Mouse (Mus musculus) lung, postnatal 10 days (tissue): ENCODE data around the gene Map4k5.
A peak's percentile ranks its signal among the peaks of the same experiment; 100 is the strongest.

Experiments
- DNase-seq: peaks from one replicate; pipeline ENCODE4 v3.0.0; 2021

The Map4k5 gene

GRCm38 (mm10) chr12:69885170-69885923 is 7.7 kb downstream of the Map4k5 start:
- no peak for DNase-seq

GRCm38 (mm10) chr12:69884053-69884452 is 8.9 kb downstream of the Map4k5 start:
- DNase-seq, result no peak

- DNase-seq, result no peak
These were observed 11.6 kb downstream of the Map4k5 start for GRCm38 (mm10) chr12:69881198-69881905.

DNA sequence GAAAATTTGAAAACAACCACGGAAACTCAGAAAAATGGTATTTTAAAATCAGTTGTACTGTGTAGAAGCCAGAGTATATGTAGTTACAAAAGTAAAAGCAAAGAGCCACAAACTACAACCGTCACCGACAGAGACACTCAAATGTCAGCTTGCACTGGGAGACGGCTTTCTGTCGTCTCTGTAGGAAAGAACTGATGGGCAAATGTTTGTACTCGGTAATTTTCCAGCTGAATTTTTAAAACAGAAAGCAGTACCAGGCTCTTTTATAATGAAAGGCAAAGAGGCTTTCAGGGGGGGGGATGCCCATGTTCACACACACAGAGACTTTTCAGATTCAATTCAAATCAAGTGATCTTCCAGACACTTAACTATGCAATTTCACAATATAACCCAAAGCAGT is 13.3 kb downstream of the Map4k5 start:
- DNase-seq, result no peak

DNA sequence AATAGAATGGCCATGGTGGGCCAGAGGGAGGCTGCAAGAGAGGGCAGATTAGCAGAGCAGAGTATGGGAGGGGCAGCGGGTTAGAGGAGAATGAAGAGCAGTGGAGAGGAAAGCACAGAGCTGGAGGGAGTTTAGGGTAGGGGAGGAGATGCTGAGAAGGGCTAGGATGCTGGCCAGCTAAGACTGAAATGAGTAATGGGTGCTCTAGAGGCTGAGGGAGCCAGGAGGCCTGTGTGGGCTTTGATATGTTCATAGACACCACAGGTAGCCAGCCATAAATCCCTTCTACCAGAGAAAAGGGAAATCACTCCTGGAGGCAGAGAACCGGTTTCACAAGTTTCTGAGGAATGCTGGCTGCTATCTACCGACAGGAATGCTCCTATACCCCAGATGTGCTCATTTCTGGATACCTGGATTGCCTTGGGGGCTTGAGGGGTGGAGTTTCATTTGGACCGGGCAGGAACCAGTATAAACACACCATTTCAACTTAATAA is 13.8 kb downstream of the Map4k5 start:
- peak; percentile 28 for DNase-seq

GRCm38 (mm10) chr12:69877842-69878363 is 15.1 kb downstream of the Map4k5 start:
- DNase-seq, result no peak

- no peak for DNase-seq
These were observed 21.4 kb downstream of the Map4k5 start for GRCm38 (mm10) chr12:69871632-69872031.

GRCm38 (mm10) chr12:69867338-69867737 is 25.7 kb downstream of the Map4k5 start:
- DNase-seq, result no peak

- DNase-seq, result no peak
These were observed 28.8 kb downstream of the Map4k5 start for GRCm38 (mm10) chr12:69864164-69864692.

GRCm38 (mm10) chr12:69863505-69863904 is 29.5 kb downstream of the Map4k5 start:
- no peak for DNase-seq

DNA sequence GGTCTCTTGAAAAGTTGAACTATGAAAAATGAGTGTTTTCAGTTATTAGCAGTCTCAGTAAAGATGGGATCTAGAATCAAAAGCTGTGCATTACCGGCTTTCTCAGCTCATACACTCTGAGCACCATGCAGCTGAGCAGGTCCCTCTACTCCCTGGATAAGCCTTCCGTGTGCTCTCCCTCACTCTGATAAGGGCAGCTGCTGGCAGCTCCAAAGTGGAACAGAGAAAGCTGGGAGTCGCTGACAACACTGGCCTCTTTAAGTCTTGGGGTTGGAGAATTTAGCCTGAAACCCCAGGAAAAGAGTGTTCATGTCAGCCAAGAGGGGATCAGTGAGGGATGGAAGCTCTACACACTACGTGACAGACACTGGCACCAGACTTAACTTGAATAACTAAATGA is 34.2 kb downstream of the Map4k5 start:
- DNase-seq, result no peak

GRCm38 (mm10) chr12:69857597-69857996 is 35.4 kb downstream of the Map4k5 start:
- DNase-seq, result no peak

GRCm38 (mm10) chr12:69856398-69856797 is 36.6 kb downstream of the Map4k5 start:
- DNase-seq, result no peak

GRCm38 (mm10) chr12:69855641-69856300 is 37.2 kb downstream of the Map4k5 start:
- DNase-seq, result no peak

DNA sequence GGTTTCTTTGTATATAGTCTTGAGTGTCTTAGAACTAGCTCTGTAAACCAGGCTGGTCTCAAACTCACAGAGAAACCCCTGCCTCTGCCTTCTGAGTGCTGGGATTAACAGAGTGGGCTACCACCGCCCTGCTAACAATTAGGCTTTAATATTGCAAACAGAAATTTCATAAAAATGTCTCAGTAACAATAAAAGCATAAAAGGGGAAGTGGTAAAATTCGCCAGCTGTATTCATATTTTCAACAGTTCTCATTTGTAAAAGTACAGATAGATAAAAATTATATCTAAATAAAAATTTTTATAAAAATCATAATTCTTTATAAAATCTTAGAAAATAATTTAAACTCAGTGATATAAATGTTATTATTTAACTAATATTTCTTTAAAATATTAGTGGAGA is 39.1 kb downstream of the Map4k5 start:
- DNase-seq, result no peak

- no peak for DNase-seq
These were observed 39.6 kb downstream of the Map4k5 start for GRCm38 (mm10) chr12:69853387-69853786.

GRCm38 (mm10) chr12:69852288-69852687 is 40.7 kb downstream of the Map4k5 start:
- DNase-seq, result no peak

DNA sequence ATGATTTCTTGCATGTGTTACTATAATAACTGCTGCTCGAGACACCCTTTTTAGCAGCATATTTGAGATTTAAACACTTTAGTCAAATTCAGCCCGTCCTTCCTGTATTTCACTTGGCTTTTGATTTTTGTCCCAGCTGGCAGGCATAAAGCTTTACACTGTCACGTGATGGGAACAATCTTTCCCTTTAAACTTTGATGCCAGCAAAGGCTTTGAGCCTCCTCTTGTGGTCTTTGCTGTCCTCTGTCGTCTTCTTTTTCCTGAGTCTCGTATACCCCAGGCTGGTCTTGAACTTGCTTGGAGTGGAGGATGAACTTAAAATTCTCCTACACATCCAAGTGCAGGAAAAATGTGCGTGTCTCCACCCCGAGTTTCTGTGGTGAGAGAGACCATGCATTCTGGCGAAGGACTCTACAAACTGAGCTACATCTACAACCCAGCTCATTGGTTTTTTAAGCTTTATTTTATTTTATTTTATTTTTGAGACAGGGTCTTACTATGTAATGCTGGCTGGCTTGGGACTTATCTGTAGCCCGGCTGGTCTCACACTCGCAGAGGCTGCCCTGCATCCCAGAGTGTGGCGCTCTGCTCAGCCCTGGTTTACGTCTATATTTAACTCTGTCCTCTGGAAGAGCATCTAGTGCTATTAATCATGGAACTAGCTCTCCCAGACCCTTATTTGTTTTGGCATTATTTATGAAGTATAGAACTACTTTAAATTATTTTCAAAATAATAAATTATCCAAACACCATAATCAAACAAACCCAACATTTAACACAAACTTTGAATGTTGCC is 44.7 kb downstream of the Map4k5 start:
- peak; percentile 56 for DNase-seq

- DNase-seq, result no peak
These were observed 46.5 kb downstream of the Map4k5 start for GRCm38 (mm10) chr12:69846499-69846898.

- no peak for DNase-seq
These were observed 47.3 kb downstream of the Map4k5 start for GRCm38 (mm10) chr12:69845722-69846121.

DNA sequence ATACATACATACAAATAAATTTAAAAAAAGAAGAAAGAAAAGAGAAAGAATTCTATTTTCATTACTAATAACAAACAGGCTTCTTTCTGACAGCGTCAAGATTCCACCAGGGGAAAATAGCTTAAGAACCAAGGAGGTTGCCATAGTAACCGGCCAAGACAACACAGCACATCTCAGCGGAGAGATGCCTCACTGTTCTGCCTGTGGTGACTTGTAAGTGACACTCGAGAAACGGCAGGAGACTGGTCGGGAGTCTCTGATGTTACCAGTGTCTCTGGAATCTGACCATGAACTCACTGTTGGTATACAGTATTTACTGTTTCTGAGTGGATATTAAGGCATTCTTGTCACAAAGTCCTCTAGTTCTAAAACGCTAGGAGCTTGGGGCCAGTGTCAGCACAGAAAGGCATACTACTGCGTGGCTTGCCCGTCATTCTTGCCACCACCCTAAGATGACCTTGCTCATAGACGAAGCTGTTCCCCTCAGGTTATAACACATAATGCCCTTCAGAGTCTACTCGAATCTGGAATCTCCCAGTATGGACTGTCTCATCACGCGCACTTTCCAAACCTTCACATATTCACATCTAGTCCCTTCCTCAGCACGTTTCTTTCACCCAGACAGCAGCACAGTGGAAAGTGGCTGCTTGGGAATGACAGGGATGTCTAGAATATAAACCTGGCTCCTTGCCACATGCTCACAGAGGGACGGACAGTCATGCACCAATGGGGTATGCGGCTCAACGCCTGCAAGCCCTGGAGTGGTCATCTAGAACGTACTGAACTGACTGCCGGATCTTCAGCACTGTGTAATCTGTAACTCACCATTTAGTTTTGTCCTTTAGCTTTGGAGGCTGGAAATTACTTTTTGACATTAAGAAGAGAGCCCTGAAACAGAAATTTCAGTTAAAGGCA is 49.2 kb downstream of the Map4k5 start:
- peak; percentile 41 for DNase-seq
